Mouse (Mus musculus) urinary bladder, postnatal 36 days (tissue): ENCODE results near the gene Lmf1.
A peak's percentile ranks its signal among the peaks of the same experiment; 100 is the strongest.

Experiments
- DNase-seq, 2 experiments: peaks; one replicate each; pipeline ENCODE4 v3.0.0; 2022; ENCODE audit warnings: low spot score in 2 of 2, mixed read lengths in 1 of 2

Gene Lmf1

GRCm38 (mm10) chr17:25602366-25602765 is 23.5 kb downstream of the Lmf1 start:
- DNase-seq, result no peak

GRCm38 (mm10) chr17:25604234-25604633 is 25.3 kb downstream of the Lmf1 start:
- DNase-seq, result no peak

GRCm38 (mm10) chr17:25608137-25608785 is 29.4 kb downstream of the Lmf1 start:
- no peak for DNase-seq

- DNase-seq, result no peak
These were observed 30.1 kb downstream of the Lmf1 start for GRCm38 (mm10) chr17:25608821-25609505.

- no peak for DNase-seq
These were observed 30.6 kb downstream of the Lmf1 start for GRCm38 (mm10) chr17:25609506-25609828.

GRCm38 (mm10) chr17:25610151-25610550 is 31.3 kb downstream of the Lmf1 start:
- no peak for DNase-seq

- DNase-seq, result no peak
These were observed 33.7 kb downstream of the Lmf1 start for GRCm38 (mm10) chr17:25612537-25612936.

GRCm38 (mm10) chr17:25613323-25613722 is 34.4 kb downstream of the Lmf1 start:
- no peak for DNase-seq

GRCm38 (mm10) chr17:25614723-25615510 is 36.0 kb downstream of the Lmf1 start:
- no peak for DNase-seq

GRCm38 (mm10) chr17:25618508-25619056 is 39.7 kb downstream of the Lmf1 start:
- no peak for DNase-seq

- no peak for DNase-seq
These were observed 44.6 kb downstream of the Lmf1 start for GRCm38 (mm10) chr17:25623441-25623840.

GRCm38 (mm10) chr17:25623935-25624334 is 45.0 kb downstream of the Lmf1 start:
- no peak for DNase-seq

- no peak for DNase-seq
These were observed 45.7 kb downstream of the Lmf1 start for GRCm38 (mm10) chr17:25624446-25625119.

- DNase-seq, result no peak
These were observed 46.4 kb downstream of the Lmf1 start for GRCm38 (mm10) chr17:25625282-25625681.

- DNase-seq, result no peak
These were observed 47.5 kb downstream of the Lmf1 start for GRCm38 (mm10) chr17:25626196-25627043.

GRCm38 (mm10) chr17:25630313-25630712 is 51.4 kb downstream of the Lmf1 start:
- DNase-seq, result no peak

GRCm38 (mm10) chr17:25634070-25634469 is 55.2 kb downstream of the Lmf1 start:
- DNase-seq, result peak in 1 of 2 experiments; percentile 9

GRCm38 (mm10) chr17:25635387-25635786 is 56.5 kb downstream of the Lmf1 start:
- no peak for DNase-seq

- DNase-seq, result no peak
These were observed 56.9 kb downstream of the Lmf1 start for GRCm38 (mm10) chr17:25635806-25636205.

- no peak for DNase-seq
These were observed 59.1 kb downstream of the Lmf1 start for GRCm38 (mm10) chr17:25637986-25638385.

- DNase-seq, result no peak
These were observed 59.6 kb downstream of the Lmf1 start for GRCm38 (mm10) chr17:25638442-25638841.
